Mouse (Mus musculus): ENCODE data around the gene Fnip2. TPM values are rescaled to one million over a fixed set of nuclear protein-coding genes. Genes with fewer than 3 reads are reported as not detected.
A peak's percentile ranks its signal among the peaks of the same experiment; 100 is the strongest.

Fnip2 gene
- total RNA-seq, 2 experiments from 2014 or later: 16.1 to 17.6 TPM

DNA sequence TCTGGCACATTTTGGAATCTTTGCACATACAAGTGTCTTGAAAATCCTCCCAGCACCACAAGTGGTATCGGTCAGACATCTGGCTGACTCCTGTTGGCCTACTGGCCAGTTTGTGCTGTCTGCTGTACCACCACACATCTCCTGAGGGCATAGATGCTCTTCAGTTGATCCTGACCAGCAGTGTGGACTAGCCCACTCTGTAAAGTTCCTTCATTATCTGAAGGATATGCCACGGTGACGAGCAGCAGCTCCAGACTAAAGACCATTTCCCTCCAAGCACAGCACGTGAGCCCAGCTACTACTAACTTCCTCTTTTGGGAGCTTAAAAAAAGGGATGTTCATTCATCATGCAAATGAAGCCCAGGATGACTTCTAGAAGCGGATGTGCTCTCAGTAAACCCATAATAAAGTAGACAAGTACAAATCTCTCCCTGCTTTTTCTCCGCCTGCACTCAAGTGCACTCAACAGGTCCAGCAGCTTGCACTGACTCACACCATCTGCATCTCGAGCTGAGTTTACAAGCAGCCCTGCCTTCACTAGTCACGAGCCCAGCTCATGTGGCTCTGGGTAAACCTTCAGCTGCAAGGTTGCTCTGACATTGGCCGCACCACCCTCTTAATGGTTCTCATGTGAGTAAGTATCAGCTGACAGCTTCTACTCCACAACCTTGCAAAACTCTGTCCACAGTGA is 35.9 kb downstream of the Fnip2 start:
- peak in 1 of 2 experiments; percentile 72 for DNase-seq (ENCODE audit: low spot score in 2 of 2)

DNA sequence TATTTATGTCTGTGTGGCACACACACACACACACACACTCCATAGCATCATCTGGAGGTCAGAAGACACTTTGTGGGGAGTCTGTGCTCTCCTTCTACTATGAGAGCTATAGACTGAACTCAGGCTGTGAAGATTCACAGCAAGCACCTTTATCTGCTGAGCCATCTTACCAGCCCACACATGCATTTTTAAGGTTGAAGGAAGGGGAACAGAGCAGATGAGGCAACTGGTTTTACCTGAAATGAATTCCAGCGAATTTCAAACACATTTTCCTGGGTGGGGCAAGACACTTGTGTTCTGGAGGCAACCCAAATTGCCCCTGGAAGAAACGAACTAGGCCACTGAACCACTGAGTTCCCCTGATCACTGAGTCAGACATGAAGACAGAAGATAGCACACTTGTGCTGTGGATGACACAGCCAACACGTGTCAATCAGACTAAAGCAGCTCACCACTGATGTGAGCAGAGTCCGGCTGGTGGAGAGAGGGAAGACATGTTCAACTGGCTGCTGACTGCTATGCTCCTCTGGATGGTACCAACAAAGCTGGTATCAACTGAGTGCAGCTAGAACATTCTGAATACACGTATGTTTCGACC is 38.0 kb downstream of the Fnip2 start:
- no peak for DNase-seq (ENCODE audit: low spot score in 2 of 2)

DNA sequence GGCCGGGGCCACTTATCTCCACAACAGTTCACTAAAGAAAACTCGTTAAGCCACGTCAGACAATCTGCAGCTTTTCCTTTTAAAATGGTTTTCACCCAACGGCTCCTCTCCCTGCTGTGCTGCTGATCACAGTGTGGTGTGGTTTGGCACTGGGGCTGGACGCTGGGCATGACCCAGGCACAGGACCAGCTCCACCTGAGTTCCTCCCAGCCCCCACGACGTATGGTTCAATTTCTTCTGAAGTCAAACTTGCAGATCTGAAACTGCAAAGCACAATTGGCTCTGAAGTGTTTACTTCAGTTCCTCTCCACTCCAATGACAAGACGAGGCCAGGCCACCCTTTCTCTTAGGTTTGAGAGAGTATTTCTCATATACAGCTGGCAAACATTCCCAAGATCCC is 39.1 kb downstream of the Fnip2 start:
- no peak for DNase-seq (ENCODE audit: low spot score in 2 of 2)

DNA sequence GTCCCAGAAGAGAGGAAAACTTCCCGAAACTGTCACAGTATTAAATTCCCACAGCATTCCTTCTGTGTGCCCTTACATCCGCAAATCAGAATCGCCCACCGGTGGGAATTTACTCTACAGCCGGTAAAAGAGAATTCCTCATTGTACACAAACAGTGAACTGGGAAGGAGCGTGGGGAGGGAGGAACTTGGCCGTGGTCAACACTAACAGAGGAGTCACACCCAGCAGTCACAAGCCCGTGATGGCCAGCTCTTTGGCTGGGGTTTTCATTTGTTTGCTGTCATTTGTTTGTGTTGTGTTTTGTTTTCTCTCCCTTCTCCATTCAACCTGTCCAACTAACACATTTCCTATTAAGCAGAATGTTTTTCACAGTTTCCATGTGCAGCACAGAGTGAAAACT is 39.7 kb downstream of the Fnip2 start:
- peak in 1 of 2 experiments; percentile 39 for DNase-seq (ENCODE audit: low spot score in 2 of 2)

DNA sequence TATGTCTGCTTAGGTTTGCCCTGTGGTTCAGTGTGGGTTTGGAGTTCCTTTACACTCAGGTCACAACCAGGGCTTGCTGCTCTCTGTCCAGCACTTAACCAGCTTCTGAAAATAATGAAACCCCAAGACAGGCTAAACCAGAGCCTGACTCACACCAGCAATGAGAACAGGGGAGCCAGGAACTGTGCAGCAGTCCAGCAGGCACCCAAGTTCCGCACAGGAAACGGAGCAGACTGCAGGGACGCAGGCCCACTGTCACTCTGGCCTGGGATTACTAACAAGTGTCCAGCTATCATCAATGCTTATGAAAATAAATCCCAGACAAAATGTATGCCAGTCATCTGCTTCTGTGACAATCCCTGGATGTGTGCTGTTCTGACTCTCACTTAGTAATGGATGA is 40.1 kb downstream of the Fnip2 start:
- peak in 1 of 2 experiments; percentile 28 for DNase-seq (ENCODE audit: low spot score in 2 of 2)

DNA sequence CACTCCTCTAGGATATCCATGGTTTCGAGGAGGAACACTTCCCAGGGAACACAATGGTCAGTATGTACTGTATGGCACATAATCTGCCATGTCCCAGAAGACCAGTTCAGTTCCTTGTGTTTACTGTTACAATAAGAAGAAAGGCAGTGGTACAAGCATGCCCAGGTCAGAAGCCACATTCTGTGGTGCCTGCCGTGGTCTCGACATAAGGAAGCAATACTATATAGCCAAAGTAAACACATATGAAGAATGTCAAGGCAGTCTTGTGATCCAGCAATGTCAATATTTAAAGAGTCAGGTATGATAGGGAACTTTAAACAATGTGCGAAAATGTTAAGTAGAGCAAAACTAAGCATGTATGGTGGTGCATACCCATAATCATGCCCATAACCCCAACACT is 44.2 kb downstream of the Fnip2 start:
- DNase-seq (ENCODE audit: low spot score in 2 of 2): no peak

DNA sequence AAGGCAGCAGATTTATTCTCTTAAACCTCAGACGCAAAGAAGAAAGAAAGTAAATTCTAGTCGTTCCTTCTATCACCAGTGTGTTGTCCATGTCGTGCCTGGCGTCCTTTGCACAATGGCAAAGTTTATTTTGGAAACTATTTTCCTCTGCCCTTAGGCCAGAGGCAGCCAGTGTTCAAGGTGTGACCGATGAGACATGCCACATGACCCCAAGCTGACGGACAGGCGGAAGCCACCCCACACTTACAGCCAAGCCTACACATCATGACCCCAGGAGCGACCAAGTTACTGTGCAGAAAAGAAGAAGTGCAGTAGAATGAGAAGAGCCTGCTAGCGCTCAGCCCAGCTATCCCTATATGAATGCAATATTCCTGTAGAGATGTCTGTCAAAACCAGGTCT is 47.7 kb downstream of the Fnip2 start:
- DNase-seq (ENCODE audit: low spot score in 2 of 2): no peak

DNA sequence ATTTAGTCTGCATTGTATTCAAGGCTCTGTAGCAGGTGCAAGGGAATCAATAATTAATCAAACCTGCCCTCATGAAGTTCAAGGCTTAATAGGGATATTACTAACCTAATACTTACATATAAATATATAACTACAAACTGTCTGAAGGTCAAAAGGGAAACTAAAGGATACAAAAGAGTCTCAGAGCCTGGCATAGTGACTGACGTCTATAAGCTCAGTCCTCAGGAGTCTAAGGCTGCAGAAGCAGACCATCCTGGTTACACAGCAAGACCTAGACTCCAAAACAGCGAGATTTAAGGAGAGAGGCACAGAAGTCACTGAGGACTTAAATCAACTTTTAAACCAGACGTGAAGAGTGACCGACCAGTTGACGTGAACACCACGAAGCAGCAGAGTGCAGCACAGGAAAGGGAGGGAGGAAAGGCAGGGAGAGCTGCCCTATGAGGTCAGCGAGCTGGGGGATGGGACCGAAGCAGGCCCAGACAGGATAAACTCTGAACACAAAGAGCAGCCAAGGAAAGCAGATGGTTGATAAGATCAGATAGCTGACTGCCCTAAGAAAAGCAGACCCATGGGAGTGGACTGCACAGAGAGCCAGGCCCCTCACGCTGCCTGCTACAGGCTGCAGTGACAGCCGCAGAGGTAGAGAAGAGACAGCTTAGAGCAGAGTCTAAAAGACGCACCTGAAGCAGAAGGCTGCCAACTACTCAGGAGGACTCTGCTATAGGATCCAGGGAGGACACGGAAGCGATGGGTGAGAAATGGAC is 48.7 kb downstream of the Fnip2 start:
- DNase-seq (ENCODE audit: low spot score in 2 of 2): no peak

DNA sequence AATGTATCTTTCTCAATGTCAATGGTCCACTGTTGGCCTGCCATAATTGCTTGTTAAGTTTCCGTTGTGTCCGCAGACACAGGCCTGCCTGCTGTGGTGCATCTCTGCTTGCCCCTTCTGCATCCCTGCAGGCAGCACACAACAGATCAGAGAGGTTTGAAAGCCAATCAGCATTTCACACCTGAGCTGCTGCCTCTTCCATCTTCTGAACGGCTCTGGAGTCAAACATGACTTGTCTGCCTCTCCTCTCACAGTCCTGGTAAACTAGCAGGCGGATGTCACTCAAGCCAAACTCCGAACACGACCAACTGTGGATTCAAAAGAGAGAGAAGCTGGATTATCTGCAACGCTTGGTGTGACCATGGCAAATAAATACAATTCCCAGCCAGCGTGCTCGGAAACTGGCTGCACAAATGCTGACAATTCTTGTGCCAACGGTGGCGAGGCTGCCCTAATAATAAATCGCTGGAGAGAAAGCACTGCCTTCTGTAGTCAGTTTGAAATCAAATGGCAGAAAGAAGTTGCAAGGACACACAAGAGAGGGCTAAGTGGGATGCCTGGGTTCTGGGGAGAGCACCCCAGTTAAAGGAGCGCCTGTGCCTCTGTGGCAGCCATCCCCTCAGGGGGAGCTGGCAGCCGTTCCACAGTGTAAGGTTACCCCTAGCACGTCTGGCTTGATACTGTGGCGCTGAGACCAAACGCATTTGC is 49.6 kb downstream of the Fnip2 start:
- peak; percentile 58 to 84 for DNase-seq (ENCODE audit: low spot score in 2 of 2)

DNA sequence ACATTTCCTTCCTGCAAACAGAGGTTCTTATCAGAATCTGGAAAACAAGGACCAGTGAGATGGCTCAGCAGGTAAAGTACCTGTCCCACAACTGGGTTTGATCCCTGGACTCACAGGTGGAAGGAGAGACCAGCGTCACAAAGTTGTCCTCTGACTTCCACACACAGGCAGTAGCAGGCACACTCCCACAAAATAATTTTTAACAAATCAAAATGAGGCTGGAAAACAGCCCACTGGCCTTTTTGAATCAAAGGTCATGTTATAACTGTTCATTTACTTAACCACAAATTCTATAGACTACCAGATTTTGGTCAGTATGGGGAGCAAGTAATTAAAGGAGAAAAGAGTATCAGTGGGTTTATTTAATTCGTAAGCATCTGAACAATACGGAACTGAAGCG is 50.6 kb downstream of the Fnip2 start:
- no peak for DNase-seq (ENCODE audit: low spot score in 2 of 2)

DNA sequence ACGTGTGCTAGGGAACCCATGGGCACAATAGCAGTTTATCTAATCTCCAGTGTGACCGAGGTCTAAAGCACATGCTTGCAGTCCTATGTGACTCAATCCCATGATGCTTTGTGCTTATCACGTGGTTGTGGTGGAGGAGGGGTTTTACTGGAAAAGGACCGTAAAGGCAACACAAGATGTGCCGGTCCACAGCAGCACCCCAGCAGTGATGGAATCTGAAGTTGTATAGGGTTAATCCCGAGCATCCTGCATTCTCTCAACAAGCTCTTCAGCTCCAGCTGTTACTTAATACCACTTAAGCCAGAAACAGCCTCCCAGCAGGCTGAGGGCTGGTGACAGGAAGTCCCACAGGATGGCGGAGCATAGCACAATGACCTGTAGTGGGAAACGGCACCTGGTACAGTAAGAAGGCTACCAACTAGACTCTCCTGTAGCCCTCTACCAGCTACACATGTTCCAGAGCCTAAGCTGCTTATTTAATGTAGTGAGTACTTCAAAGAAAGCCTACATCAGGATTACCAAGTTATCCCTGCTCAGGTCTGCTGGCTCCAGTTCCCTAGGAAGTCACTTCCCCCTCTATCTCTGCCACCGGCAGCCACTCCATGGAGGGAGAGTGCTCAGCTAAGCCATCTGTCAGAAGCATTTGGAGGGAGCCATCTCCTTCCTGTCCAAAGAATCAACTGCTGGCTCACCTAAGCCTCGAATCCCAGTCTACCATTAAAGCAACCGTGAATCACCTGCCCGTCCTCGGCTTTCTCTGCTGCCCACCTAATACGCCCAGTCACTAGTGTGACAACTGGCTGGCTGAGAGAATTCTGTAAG is 51.3 kb downstream of the Fnip2 start:
- DNase-seq (ENCODE audit: low spot score in 2 of 2): no peak

DNA sequence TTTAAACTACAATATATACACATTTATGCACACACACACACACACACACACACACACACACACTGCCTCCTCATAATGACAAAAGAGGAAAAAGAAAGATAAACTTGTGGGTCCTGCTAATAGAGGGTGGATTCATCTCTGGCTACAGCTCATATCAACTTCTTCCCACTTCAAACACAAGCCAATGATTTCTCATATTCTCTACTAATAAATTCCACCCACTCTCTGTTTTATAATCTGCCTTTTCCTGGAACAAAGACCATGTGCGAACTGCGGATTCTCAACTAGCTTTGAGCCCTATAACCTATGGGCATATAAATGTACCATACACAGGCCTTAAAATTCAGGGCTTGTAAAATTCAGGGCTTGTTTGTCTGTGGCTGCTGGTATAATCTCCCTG is 53.3 kb downstream of the Fnip2 start:
- peak in 1 of 2 experiments; percentile 43 for DNase-seq (ENCODE audit: low spot score in 2 of 2)

DNA sequence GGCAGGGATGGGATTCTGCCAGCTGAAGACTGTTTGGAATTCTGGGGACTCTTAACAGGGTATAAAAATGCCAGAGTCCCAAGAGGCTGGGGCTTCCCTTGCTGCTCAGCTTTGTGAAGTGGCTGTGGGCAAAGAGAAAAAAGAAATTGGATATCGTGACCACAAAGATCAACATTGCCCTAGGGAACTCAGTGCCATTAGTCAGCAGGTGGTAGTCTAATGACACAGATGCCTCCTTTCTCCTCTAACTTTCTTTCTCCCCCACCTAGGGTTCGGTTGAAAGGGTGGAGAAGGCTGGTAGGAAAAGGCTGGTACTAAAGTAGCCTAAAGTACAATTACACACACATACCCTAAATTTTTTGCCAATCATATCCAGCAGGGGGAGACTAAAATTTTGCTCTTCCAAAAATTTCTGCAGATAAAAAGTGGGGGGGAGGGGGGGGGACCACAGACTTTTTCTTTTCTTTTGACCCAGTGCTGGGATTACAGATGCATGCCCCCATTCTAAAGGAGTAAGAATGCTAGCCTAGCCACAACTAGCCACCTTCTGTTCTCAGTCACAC is 66.3 kb downstream of the Fnip2 start:
- no peak for DNase-seq (ENCODE audit: low spot score in 2 of 2)

DNA sequence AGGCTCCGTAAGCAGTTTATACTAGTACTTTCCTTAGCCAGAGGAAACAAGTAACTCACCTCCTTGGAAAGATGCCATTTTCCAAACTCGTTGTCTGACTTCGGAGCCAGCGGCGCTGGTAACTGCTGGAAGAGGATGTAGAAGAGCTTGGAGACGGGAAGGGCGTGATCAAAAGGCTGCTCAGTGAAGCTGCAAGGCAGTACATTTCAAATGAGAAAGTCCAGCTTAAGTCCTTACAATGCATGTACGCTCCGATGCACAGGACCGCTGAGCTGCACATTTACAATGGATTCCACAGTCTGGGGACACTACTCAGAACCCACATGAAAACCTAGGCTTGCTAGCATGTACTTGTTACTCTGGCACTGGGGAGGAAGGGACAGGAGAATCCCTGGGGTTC is 67.3 kb downstream of the Fnip2 start:
- no peak for DNase-seq (ENCODE audit: low spot score in 2 of 2)

DNA sequence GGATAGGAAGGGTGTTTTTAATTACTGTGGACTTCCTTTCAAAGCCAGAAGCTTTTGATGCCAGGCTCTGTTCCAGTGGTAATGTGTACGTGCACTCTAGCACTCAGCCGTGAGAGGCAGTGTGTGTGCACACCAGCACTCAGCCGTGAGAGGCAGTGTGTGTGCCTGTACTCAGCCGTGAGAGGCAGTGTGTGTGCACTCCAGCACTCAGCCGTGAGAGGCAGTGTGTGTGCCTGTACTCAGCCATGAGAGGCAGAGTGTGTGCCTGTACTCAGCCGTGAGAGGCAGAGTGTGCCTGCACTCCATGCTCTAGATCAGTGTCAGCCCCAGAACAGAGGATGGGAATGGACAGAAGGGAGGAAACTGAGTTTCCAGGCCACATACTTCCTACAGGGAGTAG is 70.9 kb downstream of the Fnip2 start:
- DNase-seq (ENCODE audit: low spot score in 2 of 2): no peak

DNA sequence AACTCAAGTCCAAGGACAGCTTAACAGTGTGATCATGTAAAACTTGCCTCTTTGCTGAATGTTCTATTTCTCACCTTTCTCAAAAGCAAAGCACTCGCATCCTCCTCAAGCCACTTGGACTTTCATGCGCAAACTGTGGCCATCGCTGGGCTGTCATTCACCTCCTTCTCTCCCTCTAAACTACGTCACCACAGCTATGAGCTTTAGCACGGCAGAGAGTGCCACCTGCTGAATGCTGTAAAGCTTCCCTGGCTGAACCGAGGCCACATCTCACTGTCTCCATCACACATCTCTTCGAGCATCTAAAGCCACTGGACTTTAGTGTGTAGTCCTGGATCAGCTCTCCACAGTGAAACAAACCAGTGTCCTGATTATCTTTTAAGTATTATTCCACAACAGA is 72.4 kb downstream of the Fnip2 start:
- peak; percentile 55 for DNase-seq (ENCODE audit: low spot score in 2 of 2)

DNA sequence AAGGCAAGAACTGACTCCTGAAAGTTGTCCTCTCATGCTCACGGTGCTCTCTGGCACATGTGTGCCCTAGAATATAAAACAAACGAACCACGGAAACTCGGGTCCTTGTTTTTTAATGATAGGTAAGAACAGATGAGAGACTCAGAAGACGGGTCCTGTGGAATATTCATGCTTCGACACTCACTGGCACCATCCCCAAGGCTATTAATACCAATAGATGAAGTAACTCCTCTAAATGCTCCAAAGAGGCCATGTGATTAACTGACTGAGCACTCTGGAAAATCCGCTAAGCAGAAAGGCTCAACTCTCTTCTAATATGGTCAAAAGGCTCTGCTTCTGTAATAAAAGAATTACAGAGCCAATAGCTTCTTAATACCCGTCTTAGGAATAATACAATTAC is 73.6 kb downstream of the Fnip2 start:
- no peak for DNase-seq (ENCODE audit: low spot score in 2 of 2)

DNA sequence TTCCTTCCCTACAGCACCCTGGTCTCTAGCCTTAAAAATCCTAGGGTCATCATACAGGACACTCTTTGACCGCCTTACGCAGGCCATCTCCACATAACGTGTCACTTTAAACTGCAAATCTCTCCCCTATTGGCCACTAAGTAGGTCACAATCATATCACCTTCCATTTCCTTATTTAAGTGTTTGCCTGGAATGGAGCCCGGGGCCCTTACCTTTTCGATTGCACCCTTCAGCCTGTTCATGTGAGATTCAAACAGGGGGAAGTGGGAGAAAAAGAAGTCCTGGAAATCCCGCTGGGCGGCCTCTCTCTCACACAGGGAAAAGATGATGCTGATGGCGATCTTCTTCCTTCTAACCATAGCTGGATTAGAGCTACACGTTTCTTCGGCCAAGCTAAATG is 74.5 kb downstream of the Fnip2 start:
- no peak for DNase-seq (ENCODE audit: low spot score in 2 of 2)

DNA sequence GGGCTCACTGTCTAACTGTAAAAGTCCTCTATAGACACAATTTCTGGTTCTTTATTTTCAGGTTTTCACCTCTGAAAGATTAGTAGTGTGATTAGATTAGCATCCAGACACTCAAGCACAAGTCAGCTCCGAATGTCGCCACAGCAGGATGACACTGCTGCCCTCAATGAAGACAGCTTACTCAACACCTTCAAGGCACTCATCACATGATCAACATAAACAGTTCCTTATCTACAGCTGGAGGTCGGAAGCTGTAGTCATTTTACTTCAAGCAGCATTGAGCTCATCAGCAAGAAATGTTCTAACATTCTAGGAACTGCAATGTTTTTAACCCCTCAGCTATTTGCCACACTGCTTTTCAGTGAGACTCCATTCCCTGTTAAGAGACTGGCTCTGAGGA is 76.0 kb downstream of the Fnip2 start:
- no peak for DNase-seq (ENCODE audit: low spot score in 2 of 2)

DNA sequence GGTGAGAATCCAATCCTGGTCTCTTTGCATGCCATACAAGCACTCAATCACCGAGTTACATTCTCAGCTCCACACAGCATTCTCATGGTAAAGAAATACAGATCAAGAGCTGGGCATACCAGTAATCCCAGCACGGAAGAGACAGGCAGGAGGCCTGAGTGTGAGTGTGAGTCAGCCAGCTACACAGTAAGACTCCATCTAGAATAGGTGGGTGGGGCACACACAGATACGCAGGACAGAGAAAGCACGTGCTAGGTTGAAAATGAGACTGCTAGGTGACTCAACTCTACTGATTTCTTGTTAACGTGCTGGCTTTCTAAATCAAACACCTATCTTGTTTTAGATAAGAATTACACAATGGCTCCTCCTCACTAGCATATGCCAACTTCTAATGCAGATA is 77.5 kb downstream of the Fnip2 start:
- DNase-seq (ENCODE audit: low spot score in 2 of 2): no peak

DNA sequence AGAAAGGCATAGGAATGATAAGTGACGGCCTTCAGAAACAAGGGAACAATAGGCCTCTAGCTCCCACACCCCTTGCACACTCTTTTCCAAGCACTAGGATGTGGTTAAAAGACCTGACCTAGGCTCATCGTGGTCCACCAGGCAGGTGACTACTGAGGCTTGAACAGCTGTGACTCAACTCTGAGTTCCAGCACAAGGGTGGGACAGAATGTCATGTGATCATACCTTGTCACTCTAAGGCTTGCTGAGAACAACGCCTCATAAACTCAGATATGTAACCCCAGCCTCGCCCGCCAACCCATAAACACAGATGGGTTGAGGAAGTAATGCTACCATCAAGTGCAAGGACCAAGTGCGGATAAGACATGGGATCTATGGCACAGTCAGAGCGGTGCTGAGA is 79.6 kb downstream of the Fnip2 start:
- no peak for DNase-seq (ENCODE audit: low spot score in 2 of 2)
